Mouse (Mus musculus) stomach, embryonic 16.5 days (tissue): ENCODE measurements around the gene Tnfrsf14. TPM values are rescaled to one million over a fixed set of nuclear protein-coding genes. Genes with fewer than 3 reads are reported as not detected.

ENCODE experiments used
- ATAC-seq: fragments of 200-750 bp; cut with Nextera tagmentation; 2 replicates; pipeline ENCODE4 v1.8.0; 2017; ENCODE audit warnings: moderate number of reproducible peaks, moderate TSS enrichment; ENCODE audit not compliant: insufficient read depth, low FRiP score
- H3K27ac ChIP-seq: fragments of 300-500 bp; sonication (generic); 2 replicates; pipeline ENCODE4 v1.5.1; 2014; ENCODE audit warnings: low read length
- H3K27me3 ChIP-seq: fragments of 300-500 bp; sonication (generic); 2 replicates; pipeline ENCODE4 v1.6.1; 2014; ENCODE audit warnings: low read length, control low read depth, mixed read lengths; ENCODE audit not compliant: control insufficient read depth, insufficient read depth
- H3K36me3 ChIP-seq: fragments of 300-500 bp; sonication (generic); 2 replicates; pipeline ENCODE4 v1.6.1; 2014; ENCODE audit warnings: low read length; ENCODE audit not compliant: control insufficient read depth, insufficient read depth
- H3K4me1 ChIP-seq: fragments of 300-500 bp; sonication (generic); 2 replicates; pipeline ENCODE4 v1.6.1; 2014; ENCODE audit warnings: low read length, control low read depth, mixed read lengths; ENCODE audit not compliant: control insufficient read depth, insufficient read depth
- H3K4me2 ChIP-seq: fragments of 300-500 bp; sonication (generic); 2 replicates; pipeline ENCODE4 v1.6.1; 2014; ENCODE audit warnings: low read depth, low read length, mixed read lengths
- H3K4me3 ChIP-seq: fragments of 300-500 bp; sonication (generic); replicated peaks from 2 replicates; pipeline ENCODE4 v1.5.1; 2014; ENCODE audit warnings: mild to moderate bottlenecking, low read length
- H3K9ac ChIP-seq: fragments of 300-500 bp; sonication (generic); 2 replicates; pipeline ENCODE4 v1.6.1; 2014; ENCODE audit warnings: low read length
- H3K9me3 ChIP-seq: fragments of 300-500 bp; sonication (generic); replicated peaks from 2 replicates; pipeline ENCODE4 v1.6.1; 2016; ENCODE audit warnings: low read length, control low read depth; ENCODE audit not compliant: control insufficient read depth
- WGBS: fragments of 180-500 bp; shearing (Covaris S2); extraction: QIAGEN DNeasy Blood & Tissue Kit; methylation state at CpG from one replicate; pipeline ENCODE4 v1.1.7; 2014; 5-methylcytosine and 5-hydroxymethylcytosine counted together
- polyA plus RNA-seq: library from polyadenylated mRNA; unstranded; fragments of >200 nt; fragmentation: Nextera tagmentation; extraction: Ambion mirVana; gene quantifications from 2 replicates; pipeline ENCODE4 v1.2.1, GENCODE M21; 2015

The Tnfrsf14 gene
- polyA plus RNA-seq, 1 experiment from 2014 or later, result 4.6 TPM

- WGBS, result 2% methylated on average over 26 of the region's 26 CpGs
- no peak for ATAC-seq
- H3K4me3 ChIP-seq, result no peak overlapping the region
Measured at GRCm38 (mm10) chr4:154952461-154953241, 24.3 kb upstream of the Tnfrsf14 start.

GRCm38 (mm10) chr4:154949589-154949982 lies 21.2 kb upstream of the Tnfrsf14 start:
- peak overlapping the region; percentile 16; the same call in 1 of the 2 replicates for H3K9ac ChIP-seq
- 9% methylated on average over 16 of the region's 16 CpGs for whole genome bisulfite sequencing
- peaks cover 54% of the 10 kb centered on the region for H3K27me3 ChIP-seq
- H3K4me2 ChIP-seq, result no peak overlapping the region
- H3K9me3 ChIP-seq, result no peaks in the 10 kb centered on the region
- H3K4me1 ChIP-seq, result 0 out of 2 replicates have a peak, but pooled peaks cover 6% of the 10 kb centered on the region
- H3K27ac ChIP-seq, result no peak overlapping the region
- H3K36me3 ChIP-seq, result no peaks in the 10 kb centered on the region
- ATAC-seq, result no peak
- H3K4me3 ChIP-seq, result no peak overlapping the region

More at GRCm38 (mm10) chr4:154952461-154953241, 24.3 kb upstream of the Tnfrsf14 start:
- Histone ChIP-seq H3K9me3 (no peaks in the 10 kb centered on the region), H3K27me3 (peaks cover 76% of the 10 kb centered on the region), H3K36me3 (no peaks in the 10 kb centered on the region), H3K27ac (no peak overlapping the region), H3K9ac (no peak overlapping the region; the same call in 1 of the 2 replicates), H3K4me2 (no peak overlapping the region), H3K4me1 (no peaks in the 10 kb centered on the region)

- WGBS, result 71% methylated on average over 6 of the region's 6 CpGs
- Histone ChIP-seq H3K4me1 (0 out of 2 replicates have a peak, but pooled peaks cover 6% of the 10 kb centered on the region), H3K27ac (no peak overlapping the region), H3K27me3 (peaks cover 50% of the 10 kb centered on the region), H3K4me3 (no peak overlapping the region), H3K9me3 (no peaks in the 10 kb centered on the region), H3K4me2 (no peak overlapping the region), H3K36me3 (no peaks in the 10 kb centered on the region), H3K9ac (no peak overlapping the region; the same call in 1 of the 2 replicates)
- ATAC-seq, result no peak
Measured at GRCm38 (mm10) chr4:154948940-154949588, 20.7 kb upstream of the Tnfrsf14 start.

DNA sequence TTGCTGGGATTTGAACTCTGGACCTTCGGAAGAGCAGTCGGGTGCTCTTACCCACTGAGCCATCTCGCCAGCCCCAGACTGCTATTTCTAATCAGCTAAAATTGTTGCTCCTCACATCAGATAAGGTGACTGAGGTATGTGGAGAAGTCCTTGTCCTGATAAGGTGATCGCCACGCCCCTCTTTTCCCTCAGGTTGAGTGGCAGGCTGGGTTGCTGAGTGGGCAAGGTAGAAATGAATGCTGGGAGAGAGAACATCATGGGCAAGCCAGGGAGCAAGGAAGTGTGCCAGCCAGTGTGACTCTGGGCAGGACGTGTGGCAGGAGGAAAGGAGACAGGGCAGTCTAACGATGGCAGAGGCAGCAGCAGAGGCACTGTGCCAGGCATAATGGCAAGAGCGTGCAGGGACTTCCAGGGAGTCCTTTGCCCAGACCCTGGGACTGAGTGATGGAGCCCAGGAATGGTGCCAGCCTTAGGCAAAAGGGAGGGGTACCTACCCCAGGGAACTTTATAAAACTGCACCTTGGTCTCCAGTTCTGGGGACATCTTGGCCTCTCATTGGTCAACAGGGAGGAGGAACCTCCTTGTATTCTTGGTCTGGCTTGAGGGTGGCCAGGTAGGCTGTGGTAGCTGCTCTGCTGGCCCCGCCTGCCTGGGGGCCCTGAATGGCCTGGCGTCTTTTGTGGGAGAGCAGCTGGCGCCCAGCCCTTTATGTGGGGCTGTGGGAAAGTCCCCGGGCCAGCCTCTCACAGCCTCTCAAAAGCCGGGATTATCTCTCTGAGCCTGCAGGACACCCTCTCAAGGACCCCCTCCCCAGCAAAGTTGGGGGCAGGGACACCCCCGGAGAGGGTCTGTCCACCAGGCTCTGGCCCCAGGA lies 19.9 kb upstream of the Tnfrsf14 start:
- Histone ChIP-seq H3K9ac (no peak overlapping the region; the same call in 1 of the 2 replicates), H3K27me3 (peaks cover 45% of the 10 kb centered on the region), H3K36me3 (no peaks in the 10 kb centered on the region), H3K4me2 (no peak overlapping the region), H3K9me3 (no peaks in the 10 kb centered on the region), H3K27ac (no peak overlapping the region), H3K4me3 (no peak overlapping the region), H3K4me1 (0 out of 2 replicates have a peak, but pooled peaks cover 6% of the 10 kb centered on the region)
- WGBS, result 49% methylated on average over 14 of the region's 14 CpGs
- ATAC-seq, result no peak

GRCm38 (mm10) chr4:154946319-154946718 lies 18.0 kb upstream of the Tnfrsf14 start:
- peak; percentile 94 for ATAC-seq
- Histone ChIP-seq H3K4me3 (peak overlapping the region; percentile 33), H3K27ac (0 out of 2 replicates have a peak overlapping the region, but pooled peaks have one; percentile 24)

GRCm38 (mm10) chr4:154944121-154944590 lies 15.8 kb upstream of the Tnfrsf14 start:
- peaks cover 11% of the 10 kb centered on the region; the same call in 1 of the 2 replicates for H3K27me3 ChIP-seq
- no peak overlapping the region for H3K4me2 ChIP-seq
- H3K9ac ChIP-seq, result no peak overlapping the region
- H3K27ac ChIP-seq, result no peak overlapping the region
- H3K36me3 ChIP-seq, result no peaks in the 10 kb centered on the region
- ATAC-seq, result peak; percentile 83; the same call in 1 of the 2 replicates
- no peaks in the 10 kb centered on the region for H3K9me3 ChIP-seq
- 0 out of 2 replicates have a peak, but pooled peaks cover 6% of the 10 kb centered on the region for H3K4me1 ChIP-seq
- no peak overlapping the region for H3K4me3 ChIP-seq
- WGBS, result 31% methylated on average over 2 of the region's 2 CpGs

More at GRCm38 (mm10) chr4:154946319-154946718, 18.0 kb upstream of the Tnfrsf14 start:
- WGBS, result 3% methylated on average over 8 of the region's 8 CpGs
- Histone ChIP-seq H3K9me3 (no peaks in the 10 kb centered on the region), H3K4me2 (peak overlapping the region; percentile 62), H3K4me1 (0 out of 2 replicates have a peak, but pooled peaks cover 6% of the 10 kb centered on the region), H3K27me3 (peaks cover 25% of the 10 kb centered on the region), H3K36me3 (no peaks in the 10 kb centered on the region), H3K9ac (peak overlapping the region; percentile 61; the same call in 1 of the 2 replicates)

DNA sequence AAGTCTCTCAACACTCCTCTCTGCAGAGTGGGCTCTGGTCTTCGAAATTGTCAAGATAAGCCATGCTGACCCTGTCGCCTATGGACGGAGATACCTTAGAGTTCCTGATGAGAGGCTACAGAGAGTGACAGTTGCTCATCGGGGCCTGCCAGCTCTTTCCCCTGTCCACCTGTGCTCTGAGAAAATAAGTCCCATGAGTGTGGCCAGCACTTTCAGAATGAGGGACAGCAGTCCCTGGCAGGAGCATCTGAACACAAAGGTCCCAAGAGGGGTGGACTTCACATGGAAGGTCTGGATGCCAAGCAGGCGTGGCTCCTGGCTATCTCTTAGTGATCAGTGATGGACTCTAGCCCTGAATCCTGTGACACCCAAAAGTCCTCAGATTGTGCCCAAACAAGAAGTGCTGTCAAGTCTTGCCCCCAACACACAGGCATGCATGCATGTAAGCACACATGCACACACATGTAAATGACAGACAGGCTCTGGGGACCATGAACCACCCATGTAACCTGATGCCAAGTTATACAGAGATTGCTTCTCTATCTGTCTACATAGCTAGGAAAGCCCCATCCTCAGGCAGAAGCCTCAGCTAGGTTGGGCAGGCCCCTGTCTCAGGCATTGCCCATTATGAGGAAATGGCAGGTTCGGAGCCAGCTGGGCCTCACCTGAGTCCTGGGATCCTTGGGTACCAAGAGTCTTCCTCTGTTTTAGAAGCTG lies 15.1 kb upstream of the Tnfrsf14 start:
- Histone ChIP-seq H3K27ac (no peak overlapping the region), H3K4me2 (no peak overlapping the region), H3K36me3 (no peaks in the 10 kb centered on the region), H3K9me3 (no peaks in the 10 kb centered on the region), H3K9ac (no peak overlapping the region), H3K4me3 (no peak overlapping the region), H3K27me3 (peaks cover 6% of the 10 kb centered on the region; the same call in 1 of the 2 replicates), H3K4me1 (0 out of 2 replicates have a peak, but pooled peaks cover 6% of the 10 kb centered on the region)
- WGBS, result 71% methylated on average over 6 of the region's 6 CpGs
- ATAC-seq, result no peak
